Mouse (Mus musculus): ENCODE measurements around the gene Vmn1r32. TPM values are rescaled to one million over a fixed set of nuclear protein-coding genes. Genes with fewer than 3 reads are reported as not detected.

Gene Vmn1r32
- polyA plus RNA-seq, 1 experiment from 2014 or later: 0.11 TPM

Other genes with a start within 250 kb of the Vmn1r32 start
- gene Mad2l1, start 24.7 kb downstream of the Vmn1r32 start, polyA plus RNA-seq (2014; fragmentation: Nextera tagmentation; extraction: Ambion mirVana): 128 and 138 TPM in 2 replicates
- gene Vmn1r33, start 58.2 kb upstream of the Vmn1r32 start, polyA plus RNA-seq (2014; fragmentation: Nextera tagmentation; extraction: Ambion mirVana): not detected in 2 replicates
- not detected in 2 replicates for gene Vmn1r34, start 83.8 kb upstream of the Vmn1r32 start, polyA plus RNA-seq (2014; fragmentation: Nextera tagmentation; extraction: Ambion mirVana)
- not detected in 2 replicates for gene Vmn1r35, start 125.8 kb upstream of the Vmn1r32 start, polyA plus RNA-seq (2014; fragmentation: Nextera tagmentation; extraction: Ambion mirVana)
- gene Vmn1r36, start 159.1 kb upstream of the Vmn1r32 start, polyA plus RNA-seq (2014; fragmentation: Nextera tagmentation; extraction: Ambion mirVana): not detected in 2 replicates
- not detected in 2 replicates for gene Vmn1r37, start 169.3 kb upstream of the Vmn1r32 start, polyA plus RNA-seq (2014; fragmentation: Nextera tagmentation; extraction: Ambion mirVana)
- gene Vmn1r38, start 222.5 kb upstream of the Vmn1r32 start, polyA plus RNA-seq (2014; fragmentation: Nextera tagmentation; extraction: Ambion mirVana): not detected in 2 replicates